Comparison of ENCODE assay signal across 20 mouse cellular contexts in the genomic region with DNA sequence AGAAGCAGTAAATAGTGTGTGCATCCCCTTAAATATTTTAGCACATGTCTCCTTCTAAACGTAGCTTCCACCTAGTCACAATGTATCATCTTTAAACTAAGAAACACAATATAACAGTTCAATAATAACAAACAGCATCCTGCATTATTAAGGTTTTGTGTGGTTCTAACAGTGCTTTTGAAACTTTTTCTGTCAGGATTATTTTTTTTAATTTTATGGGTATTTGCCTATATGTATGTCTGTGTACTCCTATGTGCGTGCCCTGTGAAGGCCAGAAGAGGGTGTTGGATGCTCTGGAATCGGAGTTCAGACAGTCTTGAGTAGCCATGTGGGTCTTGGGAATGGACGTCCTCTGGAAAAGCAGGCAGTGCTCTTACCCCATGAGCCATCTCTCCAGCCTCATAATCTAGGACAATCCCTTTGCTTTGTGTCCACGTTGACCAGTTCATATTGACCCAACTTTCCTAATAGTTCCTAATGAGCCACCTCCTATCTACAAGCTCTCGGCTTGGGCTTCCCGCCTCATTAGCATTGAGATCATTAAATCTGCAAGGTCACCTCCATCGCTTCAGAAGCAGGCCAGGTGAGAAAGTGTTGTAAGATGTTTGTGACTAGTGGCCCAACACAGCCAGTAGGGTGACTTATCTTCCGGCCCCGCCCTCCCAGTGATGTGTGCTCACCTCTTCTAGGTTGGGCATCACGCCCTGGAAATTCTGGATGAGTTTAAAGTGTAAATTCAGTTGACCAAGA. TPM values are rescaled to one million over a fixed set of nuclear protein-coding genes. Genes with fewer than 3 reads are reported as not detected.
DNase-seq lines count a peak whose midpoint lies in the region; ATAC-seq and TF ChIP-seq lines count a peak whose summit lies in the region.
"Had no signal": no experiment of that assay in that cellular context is flagged by ENCODE, and none has a peak within 500 bp of the region (broad histone marks: within the 10 kb centered on the region; RNA-seq: fewer than 3 reads in every experiment).

No protein-coding gene starts in this region.

- TF ChIP-seq EP300 in liver, postnatal 0 days (IDR thresholded peaks at IDR 0.05; ENCODE audit: low read depth): peak; percentile 39; the same call in 1 of the 2 replicates
- TF ChIP-seq EP300 in stomach, postnatal 0 days (optimal IDR thresholded peaks at IDR 0.05): no peak

- no peaks in the 10 kb centered on the region for H3K27me3 ChIP-seq in liver, postnatal 0 days (ENCODE audit: insufficient read depth, low read length)
- H3K27me3 ChIP-seq in liver, embryonic 12.5 days (replicated peaks): no peaks in the 10 kb centered on the region
- H3K27me3 ChIP-seq in stomach, postnatal 0 days (ENCODE audit: control insufficient read depth, insufficient read depth, low read length): no peaks in the 10 kb centered on the region
- H3K27me3 ChIP-seq: embryonic facial prominence, embryonic 13.5 days; forebrain, embryonic 12.5 days; heart, embryonic 15.5 days had no signal

- H3K4me3 ChIP-seq in liver, postnatal 0 days (ENCODE audit: low read depth, low read length): no peak overlapping the region
- H3K4me3 ChIP-seq in liver, embryonic 12.5 days: no peak overlapping the region
- H3K4me3 ChIP-seq in stomach, postnatal 0 days (ENCODE audit: low read depth, low read length): no peak overlapping the region
- H3K4me3 ChIP-seq: embryonic facial prominence, embryonic 13.5 days; forebrain, embryonic 12.5 days; heart, adult 2 months; heart, embryonic 15.5 days had no signal

- peak; percentile 77 for ATAC-seq in liver, postnatal 0 days
- no peak for ATAC-seq in liver, embryonic 12.5 days
- ATAC-seq in stomach, postnatal 0 days (ENCODE audit: low FRiP score, low TSS enrichment): peak; percentile 31; the same call in 1 of the 2 replicates
- ATAC-seq: forebrain, postnatal 0 days had no signal

- WGBS in liver, postnatal 0 days (ENCODE audit: insufficient replicate concordance): 79% methylated on average over 11 of the region's 11 CpGs
- WGBS in liver, embryonic 12.5 days (ENCODE audit: insufficient replicate concordance): 67% methylated on average over 11 of the region's 11 CpGs
- 79% methylated on average over 11 of the region's 11 CpGs for WGBS in stomach, postnatal 0 days

- no peaks in the 10 kb centered on the region for H3K36me3 ChIP-seq in liver, postnatal 0 days (replicated peaks; ENCODE audit: insufficient read depth, low read length)
- H3K36me3 ChIP-seq in liver, embryonic 12.5 days: no peaks in the 10 kb centered on the region
- no peaks in the 10 kb centered on the region for H3K36me3 ChIP-seq in stomach, postnatal 0 days (ENCODE audit: control insufficient read depth, insufficient read depth, low read length)
- H3K36me3 ChIP-seq: embryonic facial prominence, embryonic 13.5 days; forebrain, embryonic 12.5 days; heart, embryonic 15.5 days had no signal

- no peak for TF ChIP-seq CTCF in liver, postnatal 0 days (IDR thresholded peaks at IDR 0.05; ENCODE audit: low read depth)
- no peak for TF ChIP-seq CTCF in stomach, postnatal 0 days (IDR thresholded peaks at IDR 0.05; ENCODE audit: low read depth)

- H3K9me3 ChIP-seq in liver, postnatal 0 days (ENCODE audit: low read length): no peaks in the 10 kb centered on the region
- no peaks in the 10 kb centered on the region for H3K9me3 ChIP-seq in liver, embryonic 12.5 days (replicated peaks)
- no peaks in the 10 kb centered on the region for H3K9me3 ChIP-seq in stomach, postnatal 0 days (ENCODE audit: control insufficient read depth, low read length)
- H3K9me3 ChIP-seq: embryonic facial prominence, embryonic 13.5 days; forebrain, embryonic 12.5 days; heart, embryonic 15.5 days had no signal

- H3K4me2 ChIP-seq in liver, postnatal 0 days (ENCODE audit: low read depth, low read length): no peak overlapping the region
- no peak overlapping the region for H3K4me2 ChIP-seq in liver, embryonic 12.5 days
- no peak overlapping the region for H3K4me2 ChIP-seq in stomach, postnatal 0 days (replicated peaks; ENCODE audit: low read depth)
- H3K4me2 ChIP-seq: embryonic facial prominence, embryonic 13.5 days; forebrain, embryonic 12.5 days; heart, embryonic 11.5 days; heart, embryonic 15.5 days had no signal

- no peak overlapping the region for H3K27ac ChIP-seq in liver, postnatal 0 days (ENCODE audit: low read depth)
- H3K27ac ChIP-seq in liver, embryonic 12.5 days: no peak overlapping the region
- no peak overlapping the region for H3K27ac ChIP-seq in stomach, postnatal 0 days (replicated peaks)
- H3K27ac ChIP-seq: embryonic facial prominence, embryonic 13.5 days; forebrain, embryonic 12.5 days; heart, adult 2 months; heart, embryonic 15.5 days had no signal

- H3K4me1 ChIP-seq in liver, postnatal 0 days (ENCODE audit: insufficient read depth): no peaks in the 10 kb centered on the region
- no peaks in the 10 kb centered on the region for H3K4me1 ChIP-seq in liver, embryonic 12.5 days
- no peaks in the 10 kb centered on the region for H3K4me1 ChIP-seq in stomach, postnatal 0 days (replicated peaks; ENCODE audit: control insufficient read depth, insufficient read depth)
- H3K4me1 ChIP-seq: heart, embryonic 15.5 days had no signal

- H3K9ac ChIP-seq in liver, postnatal 0 days (replicated peaks): no peak overlapping the region
- H3K9ac ChIP-seq in liver, embryonic 12.5 days: no peak overlapping the region
- no peak overlapping the region for H3K9ac ChIP-seq in stomach, postnatal 0 days (ENCODE audit: low read length)
- H3K9ac ChIP-seq: embryonic facial prominence, embryonic 13.5 days; forebrain, embryonic 12.5 days; forebrain, postnatal 0 days; heart, embryonic 15.5 days had no signal

- DNase-seq in kidney, adult 11 months: peak; percentile 38
- no peak for DNase-seq in kidney, postnatal 4 days
- peak; percentile 25 for DNase-seq in liver, postnatal 0 days
- peak; percentile 68 for DNase-seq in lung, postnatal 14 days
- peak; percentile 43 for DNase-seq in stomach, postnatal 0 days (ENCODE audit: low spot score)
- no peak for DNase-seq in thymus, postnatal 25 days
- DNase-seq in layer of hippocampus, adult 8-10 months (ENCODE audit: low spot score in 2 of 2): no peak
- DNase-seq: adrenal gland, postnatal 14 days; cerebellum, adult 11-12 months; cerebellum, adult 9-10 months; cerebellum, postnatal 36 days; forebrain, postnatal 0 days; gastrocnemius, postnatal 14 days; heart, adult 2 months; heart, postnatal 14 days had no signal

RNA-seq across cellular contexts. Expression of gene Cpm, which starts 20.2 kb away (rescaled TPM):
- polyA plus RNA-seq in liver, postnatal 0 days (2015; fragmentation: Nextera tagmentation; extraction: Ambion mirVana): 7.0 and 7.7 TPM in 2 replicates
- 29.8 and 30.7 TPM in 2 replicates for polyA plus RNA-seq in liver, embryonic 12.5 days (2016; fragmentation: Nextera tagmentation; extraction: Ambion mirVana)
- 22.9 and 26.6 TPM in 2 replicates for polyA plus RNA-seq in stomach, postnatal 0 days (2015; fragmentation: Nextera tagmentation; extraction: Ambion mirVana)
- 10 to 100 TPM in 2 of 4 experiments, 1 to 10 TPM in 2; 9.1 to 11.4 (median 9.7) TPM for total RNA-seq in layer of hippocampus, adult 8-10 months (2022)

Comparison
In these comparisons a context has a peak if more than half of its experiments do, and no peak if none do; other contexts are left out.
1. DNase-seq: peak in kidney, adult 11 months (single experiment), liver, postnatal 0 days (single experiment), lung, postnatal 14 days (single experiment) and stomach, postnatal 0 days (single experiment); none in kidney, postnatal 4 days (0 of 2), thymus, postnatal 25 days (single experiment) and layer of hippocampus, adult 8-10 months (0 of 2).